Comparison of ENCODE assay signal across 9 mouse cellular contexts in genomic region chr2:166638947-166639641, GRCm38 (mm10).
DNase-seq lines count a peak whose midpoint lies in the region; ATAC-seq and TF ChIP-seq lines count a peak whose summit lies in the region.
"Had no signal": no experiment of that assay in that cellular context is flagged by ENCODE, and none has a peak within 500 bp of the region (broad histone marks: within the 10 kb centered on the region; RNA-seq: fewer than 3 reads in every experiment).

No protein-coding gene starts in this region.

- H3K9me3 ChIP-seq in kidney, embryonic 14.5 days (ENCODE audit: control insufficient read depth, low read length) = no peaks in the 10 kb centered on the region

- no peak overlapping the region for H3K9ac ChIP-seq in kidney, embryonic 14.5 days (ENCODE audit: low read depth, low read length)

- 0 out of 2 replicates have a peak overlapping the region, but pooled peaks have one; percentile 18 for H3K27ac ChIP-seq in kidney, adult 2 months (ENCODE audit: insufficient read depth, low read depth, low read length)
- 0 out of 2 replicates have a peak overlapping the region, but pooled peaks have one; percentile 47 for H3K27ac ChIP-seq in kidney, embryonic 14.5 days (ENCODE audit: low read depth, low read length)

- H3K4me2 ChIP-seq in kidney, embryonic 14.5 days (replicated peaks; ENCODE audit: low read depth, low read length) = no peak overlapping the region

- WGBS in kidney, adult 2 months = 72% methylated on average over 18 of the region's 18 CpGs
- 76% methylated on average over 18 of the region's 18 CpGs for WGBS in kidney, embryonic 14.5 days

- peak; percentile 49 for DNase-seq in kidney, adult 2 months
- DNase-seq in kidney, adult 11 months = no peak
- peak; percentile 66 for DNase-seq in heart, adult 8-10 months (ENCODE audit: low spot score)
- DNase-seq in lung, postnatal 4 days = peak; percentile 57 to 61
- DNase-seq in cerebellum, adult 9-11 months = no peak
- DNase-seq in cerebellum, adult 11 months = no peak

- no peak overlapping the region for H3K4me3 ChIP-seq in kidney, adult 2 months (ENCODE audit: insufficient read depth, low read depth, low read length)
- H3K4me3 ChIP-seq in kidney, embryonic 14.5 days (ENCODE audit: low read length) = no peak overlapping the region

- no peak for TF ChIP-seq CTCF in kidney, adult 2 months (conservative IDR thresholded peaks at IDR 0.05; ENCODE audit: insufficient read depth, insufficient read length, low read depth, low read length)

- no peaks in the 10 kb centered on the region for H3K4me1 ChIP-seq in kidney, adult 2 months (ENCODE audit: control insufficient read depth, insufficient read depth, low read length)
- H3K4me1 ChIP-seq in kidney, embryonic 14.5 days (ENCODE audit: control insufficient read depth, insufficient read depth, low read length) = 0 out of 2 replicates have a peak, but pooled peaks cover 5% of the 10 kb centered on the region

- peak; percentile 45; the same call in 1 of the 2 replicates for ATAC-seq in kidney, embryonic 14.5 days (ENCODE audit: low FRiP score, low TSS enrichment)
- ATAC-seq in megakaryocyte-erythroid progenitor cell, adult 5-6 weeks (replicated peaks; ENCODE audit: low FRiP score, low TSS enrichment, poor library complexity, severe bottlenecking) = no peak
- ATAC-seq: CD4-positive, CD25-positive, alpha-beta regulatory T cell, adult 4 months had no signal

- H3K36me3 ChIP-seq in kidney, adult 2 months (ENCODE audit: control insufficient read depth, insufficient read depth, low read length) = no peaks in the 10 kb centered on the region
- H3K36me3 ChIP-seq in kidney, embryonic 14.5 days (ENCODE audit: control insufficient read depth, insufficient read depth, low read length) = no peaks in the 10 kb centered on the region

- no peak for TF ChIP-seq POLR2A in kidney, adult 2 months (IDR thresholded peaks at IDR 0.05; ENCODE audit: low read depth, low read length)

- no peaks in the 10 kb centered on the region for H3K27me3 ChIP-seq in kidney, adult 2 months (replicated peaks; ENCODE audit: control insufficient read depth, insufficient read depth, low read length)
- no peaks in the 10 kb centered on the region for H3K27me3 ChIP-seq in kidney, embryonic 14.5 days (ENCODE audit: control insufficient read depth, insufficient read depth, low read length)

Comparison
In these comparisons a context has a peak if more than half of its experiments do, and no peak if none do; other contexts are left out.
1. DNase-seq: peak in kidney, adult 2 months (single experiment), heart, adult 8-10 months (single experiment) and lung, postnatal 4 days (2 of 2); none in kidney, adult 11 months (single experiment), cerebellum, adult 9-11 months (single experiment) and cerebellum, adult 11 months (single experiment).